Mouse (Mus musculus): Measurements from ENCODE around the gene Dnmt3a. TPM values are rescaled to one million over a fixed set of nuclear protein-coding genes. Genes with fewer than 3 reads are reported as not detected.

Gene Dnmt3a
- polyA plus RNA-seq, 1 experiment from 2014 or later, result 114 TPM

- WGBS, result 18% methylated on average over 3 of the region's 3 CpGs
- no peak overlapping the region for H3K27ac ChIP-seq (replicated peaks)
- no peak for ATAC-seq (ENCODE audit: insufficient number of reproducible peaks, low FRiP score, low TSS enrichment, low read depth)
Observed at GRCm38 (mm10) chr12:3787041-3787440, 18.8 kb upstream of the Dnmt3a start.

GRCm38 (mm10) chr12:3787541-3787940, 18.3 kb upstream of the Dnmt3a start:
- Histone ChIP-seq H3K4me2 (replicated peaks) (no peak overlapping the region), H3K27ac (replicated peaks) (peak overlapping the region; percentile 74), H3K36me3 (no peaks in the 10 kb centered on the region), H3K4me1 (peaks cover 50% of the 10 kb centered on the region), H3K4me3 (replicated peaks) (no peak overlapping the region), H3K27me3 (no peaks in the 10 kb centered on the region), H3K9ac (no peak overlapping the region), H3K9me3 (replicated peaks) (no peaks in the 10 kb centered on the region)
- ATAC-seq (ENCODE audit: insufficient number of reproducible peaks, low FRiP score, low TSS enrichment, low read depth), result no peak
- 26% methylated on average over 1 of the region's 1 CpGs for WGBS

More at GRCm38 (mm10) chr12:3787041-3787440, 18.8 kb upstream of the Dnmt3a start:
- Histone ChIP-seq H3K4me2 (replicated peaks) (no peak overlapping the region), H3K36me3 (no peaks in the 10 kb centered on the region), H3K4me3 (replicated peaks) (no peak overlapping the region), H3K4me1 (peaks cover 47% of the 10 kb centered on the region), H3K9me3 (replicated peaks) (no peaks in the 10 kb centered on the region), H3K9ac (no peak overlapping the region), H3K27me3 (no peaks in the 10 kb centered on the region)

GRCm38 (mm10) chr12:3788421-3789051, 17.3 kb upstream of the Dnmt3a start:
- no peak overlapping the region for H3K4me2 ChIP-seq (replicated peaks)
- no peaks in the 10 kb centered on the region for H3K27me3 ChIP-seq
- H3K9me3 ChIP-seq (replicated peaks), result no peaks in the 10 kb centered on the region
- peak; percentile 36; the same call in 1 of the 2 replicates for ATAC-seq (ENCODE audit: insufficient number of reproducible peaks, low FRiP score, low TSS enrichment, low read depth)
- no peaks in the 10 kb centered on the region for H3K36me3 ChIP-seq
- H3K9ac ChIP-seq, result no peak overlapping the region
- H3K27ac ChIP-seq (replicated peaks), result peak overlapping the region; percentile 74
- H3K4me3 ChIP-seq (replicated peaks), result no peak overlapping the region
- H3K4me1 ChIP-seq, result peaks cover 41% of the 10 kb centered on the region
- 25% methylated on average over 5 of the region's 5 CpGs for WGBS

GRCm38 (mm10) chr12:3789626-3790185, 16.1 kb upstream of the Dnmt3a start:
- Histone ChIP-seq H3K36me3 (no peaks in the 10 kb centered on the region), H3K4me3 (replicated peaks) (no peak overlapping the region), H3K4me2 (replicated peaks) (no peak overlapping the region), H3K4me1 (peaks cover 36% of the 10 kb centered on the region), H3K9me3 (replicated peaks) (no peaks in the 10 kb centered on the region), H3K27ac (replicated peaks) (no peak overlapping the region), H3K27me3 (no peaks in the 10 kb centered on the region), H3K9ac (no peak overlapping the region)
- 67% methylated on average over 5 of the region's 5 CpGs for WGBS
- ATAC-seq (ENCODE audit: insufficient number of reproducible peaks, low FRiP score, low TSS enrichment, low read depth), result no peak

GRCm38 (mm10) chr12:3791257-3791656, 14.6 kb upstream of the Dnmt3a start:
- no peak overlapping the region for H3K27ac ChIP-seq (replicated peaks)
- peak overlapping the region; percentile 66 for H3K4me2 ChIP-seq (replicated peaks)

GRCm38 (mm10) chr12:3791732-3792131, 14.1 kb upstream of the Dnmt3a start:
- peak; percentile 75 for ATAC-seq (ENCODE audit: insufficient number of reproducible peaks, low FRiP score, low TSS enrichment, low read depth)
- peak overlapping the region; percentile 66 for H3K4me2 ChIP-seq (replicated peaks)
- no peaks in the 10 kb centered on the region for H3K36me3 ChIP-seq
- H3K27me3 ChIP-seq, result no peaks in the 10 kb centered on the region
- no peak overlapping the region for H3K27ac ChIP-seq (replicated peaks)
- peak overlapping the region; percentile 41 for H3K4me3 ChIP-seq (replicated peaks)
- WGBS, result under 1% methylated on average over 22 of the region's 22 CpGs
- H3K9me3 ChIP-seq (replicated peaks), result no peaks in the 10 kb centered on the region
- H3K4me1 ChIP-seq, result peaks cover 35% of the 10 kb centered on the region
- H3K9ac ChIP-seq, result no peak overlapping the region

More at GRCm38 (mm10) chr12:3791257-3791656, 14.6 kb upstream of the Dnmt3a start:
- Histone ChIP-seq H3K9me3 (replicated peaks) (no peaks in the 10 kb centered on the region), H3K27me3 (no peaks in the 10 kb centered on the region), H3K9ac (no peak overlapping the region), H3K4me1 (peaks cover 36% of the 10 kb centered on the region), H3K36me3 (no peaks in the 10 kb centered on the region), H3K4me3 (replicated peaks) (0 out of 2 replicates have a peak overlapping the region, but pooled peaks have one; percentile 41)
- 41% methylated on average over 7 of the region's 7 CpGs for WGBS
- ATAC-seq (ENCODE audit: insufficient number of reproducible peaks, low FRiP score, low TSS enrichment, low read depth), result no peak

- WGBS, result 16% methylated on average over 8 of the region's 8 CpGs
- ATAC-seq (ENCODE audit: insufficient number of reproducible peaks, low FRiP score, low TSS enrichment, low read depth), result no peak
- Histone ChIP-seq H3K4me3 (replicated peaks) (peak overlapping the region; percentile 41), H3K4me1 (peaks cover 30% of the 10 kb centered on the region), H3K4me2 (replicated peaks) (peak overlapping the region; percentile 66), H3K36me3 (no peaks in the 10 kb centered on the region), H3K27me3 (no peaks in the 10 kb centered on the region), H3K9ac (no peak overlapping the region), H3K9me3 (replicated peaks) (no peaks in the 10 kb centered on the region), H3K27ac (replicated peaks) (no peak overlapping the region)
Observed at GRCm38 (mm10) chr12:3792248-3792647, 13.6 kb upstream of the Dnmt3a start.

- Histone ChIP-seq H3K4me1 (peaks cover 7% of the 10 kb centered on the region; the same call in 1 of the 2 replicates), H3K27me3 (no peaks in the 10 kb centered on the region), H3K27ac (replicated peaks) (no peak overlapping the region), H3K36me3 (no peaks in the 10 kb centered on the region), H3K4me2 (replicated peaks) (no peak overlapping the region), H3K4me3 (replicated peaks) (no peak overlapping the region), H3K9ac (no peak overlapping the region), H3K9me3 (replicated peaks) (no peaks in the 10 kb centered on the region)
- WGBS, result 39% methylated on average over 4 of the region's 4 CpGs
- ATAC-seq (ENCODE audit: insufficient number of reproducible peaks, low FRiP score, low TSS enrichment, low read depth), result no peak
Observed at GRCm38 (mm10) chr12:3795569-3795968, 10.2 kb upstream of the Dnmt3a start.

- H3K27ac ChIP-seq (replicated peaks), result no peak overlapping the region
- WGBS, result 76% methylated on average over 1 of the region's 1 CpGs
- ATAC-seq (ENCODE audit: insufficient number of reproducible peaks, low FRiP score, low TSS enrichment, low read depth), result no peak
- no peaks in the 10 kb centered on the region for H3K36me3 ChIP-seq
- no peaks in the 10 kb centered on the region for H3K27me3 ChIP-seq
- H3K9ac ChIP-seq, result no peak overlapping the region
- H3K4me2 ChIP-seq (replicated peaks), result no peak overlapping the region
- no peaks in the 10 kb centered on the region for H3K4me1 ChIP-seq
- no peaks in the 10 kb centered on the region for H3K9me3 ChIP-seq (replicated peaks)
- no peak overlapping the region for H3K4me3 ChIP-seq (replicated peaks)
Observed at GRCm38 (mm10) chr12:3799551-3799950, 6.3 kb upstream of the Dnmt3a start.

- no peaks in the 10 kb centered on the region for H3K9me3 ChIP-seq (replicated peaks)
- peak overlapping the region; percentile 73 for H3K4me2 ChIP-seq (replicated peaks)
- H3K4me1 ChIP-seq, result peaks cover 40% of the 10 kb centered on the region
- H3K4me3 ChIP-seq (replicated peaks), result peak overlapping the region; percentile 71
- H3K9ac ChIP-seq, result peak overlapping the region; percentile 85
- H3K27ac ChIP-seq (replicated peaks), result peak overlapping the region; percentile 94
- ATAC-seq (ENCODE audit: insufficient number of reproducible peaks, low FRiP score, low TSS enrichment, low read depth), result peak; percentile 73
- no peaks in the 10 kb centered on the region for H3K27me3 ChIP-seq
- H3K36me3 ChIP-seq, result no peaks in the 10 kb centered on the region
- 0% methylated on average over 23 of the region's 41 CpGs for WGBS
Observed at GRCm38 (mm10) chr12:3806271-3806684, 471 bp downstream of the Dnmt3a start.

GRCm38 (mm10) chr12:3806703-3807547, 1.1 kb downstream of the Dnmt3a start:
- Histone ChIP-seq H3K27me3 (no peaks in the 10 kb centered on the region), H3K9ac (peak overlapping the region; percentile 85), H3K36me3 (no peaks in the 10 kb centered on the region), H3K9me3 (replicated peaks) (no peaks in the 10 kb centered on the region), H3K4me1 (peaks cover 45% of the 10 kb centered on the region), H3K4me3 (replicated peaks) (peak overlapping the region; percentile 71), H3K4me2 (replicated peaks) (peak overlapping the region; percentile 73), H3K27ac (replicated peaks) (peak overlapping the region; percentile 94)
- ATAC-seq (ENCODE audit: insufficient number of reproducible peaks, low FRiP score, low TSS enrichment, low read depth), result peak; percentile 68
- 0% methylated on average over 71 of the region's 141 CpGs for WGBS
